Mouse (Mus musculus): Measurements from ENCODE around the gene Mrpl43. TPM values are rescaled to one million over a fixed set of nuclear protein-coding genes. Genes with fewer than 3 reads are reported as not detected.

Gene Mrpl43
- total and polyA plus RNA-seq, 3 experiments, result 45.6 to 64.7 (median 53.6) TPM

GRCm38 (mm10) chr19:45014981-45015402 is 8.8 kb upstream of the Mrpl43 start:
- H3K27ac ChIP-seq, result peak overlapping the region; percentile 100
- peaks cover 10% of the 10 kb centered on the region for H3K4me1 ChIP-seq (ENCODE audit: control insufficient read depth, insufficient read depth, low read length)
- H3K36me3 ChIP-seq (ENCODE audit: control insufficient read depth, insufficient read depth, low read length), result peaks cover 6% of the 10 kb centered on the region
- no peaks in the 10 kb centered on the region for H3K79me2 ChIP-seq (replicated peaks; ENCODE audit: control insufficient read depth, insufficient read depth, low read length)
- WGBS, result under 1% methylated on average over 25 of the region's 25 CpGs
- no peaks in the 10 kb centered on the region for H3K27me3 ChIP-seq (ENCODE audit: control insufficient read depth, insufficient read depth, low read length)
- H3K9ac ChIP-seq (ENCODE audit: low read depth, low read length), result peak overlapping the region; percentile 84
- TF ChIP-seq POLR2A (IDR thresholded peaks at IDR 0.05; ENCODE audit: insufficient read depth, low read depth, low read length) (peak; percentile 52), CTCF (IDR thresholded peaks at IDR 0.05) (0 out of 2 replicates have a peak, but pooled peaks have one; percentile 4), EP300 (IDR thresholded peaks at IDR 0.05; ENCODE audit: insufficient read depth, low read depth, low read length) (no peak)
- DNase-seq, result peak; percentile 82 to 83
- H3K4me3 ChIP-seq, result peak overlapping the region; percentile 87
- intact Hi-C loops (cut with DNase I), result loop anchor here (5.0 kb wide), 1 partner anchor 83 kb away; the partner anchor contains the start of gene Slf2

DNA sequence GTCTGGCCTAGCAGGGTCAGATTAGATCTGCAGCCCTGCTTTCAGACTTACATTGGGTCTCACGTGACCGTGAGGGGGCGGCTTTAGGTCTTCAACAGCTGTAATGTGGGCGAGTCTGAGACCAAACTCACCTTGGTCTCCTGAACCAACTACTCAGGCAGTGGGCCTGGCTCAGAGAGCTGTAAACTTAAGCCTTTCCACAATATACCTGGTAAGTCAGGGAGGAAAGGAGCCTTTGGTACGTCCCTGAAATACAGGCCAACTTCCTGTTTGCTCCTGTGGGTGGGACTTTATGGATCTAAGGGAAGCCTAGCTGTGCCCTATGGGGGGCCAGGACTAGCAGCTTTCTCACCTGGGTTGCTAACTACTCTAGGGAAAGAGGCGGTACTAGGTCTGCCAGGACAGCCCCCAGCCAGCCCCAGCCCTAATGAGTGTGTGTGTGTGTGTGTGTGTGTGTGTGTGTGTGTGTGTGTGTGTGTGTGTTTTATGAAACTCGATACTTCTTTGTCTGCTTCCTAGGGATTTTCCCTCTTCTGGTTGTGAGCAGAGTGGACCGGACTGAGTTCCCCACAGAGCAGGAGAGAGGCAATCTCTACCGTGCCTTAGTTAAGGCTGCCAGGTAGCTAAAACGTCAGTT is 8.2 kb upstream of the Mrpl43 start, which contains the start of gene Lzts2:
Gene Lzts2 (plus strand): TSS at position 80 of the 637 bp plus-strand sequence.
- 20% methylated on average over 10 of the region's 10 CpGs for WGBS
- intact Hi-C loops (cut with DNase I), result no loop called here

DNA sequence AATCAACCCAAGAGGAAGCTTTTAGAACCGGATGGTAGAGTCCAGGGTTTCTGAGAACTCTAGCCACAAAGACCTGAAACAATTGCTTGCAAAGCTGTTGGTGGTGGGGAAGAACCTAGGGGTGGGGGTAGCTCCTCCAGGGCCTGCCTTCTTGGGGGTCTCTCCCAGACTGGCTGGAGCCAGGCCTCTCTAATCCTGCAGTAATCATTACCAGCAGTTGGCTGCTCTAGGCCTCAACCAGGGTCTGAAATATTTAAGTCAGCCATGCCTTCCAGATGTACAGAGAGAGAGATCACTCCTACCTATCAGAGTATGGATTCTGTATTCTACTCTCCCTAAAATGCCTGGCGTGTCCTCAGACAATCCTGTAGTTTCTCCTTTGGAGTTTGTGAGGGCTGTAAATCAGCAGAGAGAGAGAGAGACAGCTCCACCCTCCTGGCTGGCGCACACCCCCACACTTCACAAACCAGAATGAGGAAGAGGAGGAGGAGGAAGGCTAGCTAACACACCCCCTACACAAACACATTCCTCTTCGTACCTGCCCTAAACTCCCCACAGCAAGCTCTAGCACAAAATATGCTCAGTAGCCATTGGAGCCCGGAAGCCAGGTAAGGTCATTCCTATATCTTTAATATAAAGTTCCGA is 7.5 kb upstream of the Mrpl43 start:
- no peaks in the 10 kb centered on the region for H3K79me2 ChIP-seq (replicated peaks; ENCODE audit: control insufficient read depth, insufficient read depth, low read length)
- TF ChIP-seq CTCF (IDR thresholded peaks at IDR 0.05), result no peak
- TF ChIP-seq EP300 (IDR thresholded peaks at IDR 0.05; ENCODE audit: insufficient read depth, low read depth, low read length), result 0 out of 2 replicates have a peak, but pooled peaks have one; percentile 15
- no peaks in the 10 kb centered on the region for H3K36me3 ChIP-seq (ENCODE audit: control insufficient read depth, insufficient read depth, low read length)
- H3K9ac ChIP-seq (ENCODE audit: low read depth, low read length), result no peak overlapping the region
- no peak for DNase-seq
- peak overlapping the region; percentile 52; the same call in 1 of the 2 replicates for H3K27ac ChIP-seq
- H3K4me1 ChIP-seq (ENCODE audit: control insufficient read depth, insufficient read depth, low read length), result peaks cover 6% of the 10 kb centered on the region
- WGBS, result 76% methylated on average over 6 of the region's 6 CpGs
- intact Hi-C loops (cut with DNase I), result loop anchor here (1.0 kb wide), 1 partner anchor 18 kb away; no protein-coding TSS in a partner anchor
- H3K4me3 ChIP-seq, result no peak overlapping the region
- no peaks in the 10 kb centered on the region for H3K27me3 ChIP-seq (ENCODE audit: control insufficient read depth, insufficient read depth, low read length)

More for the DNA sequence above, 8.2 kb upstream of the Mrpl43 start, which contains the start of gene Lzts2:
- Histone ChIP-seq H3K79me2 (replicated peaks; ENCODE audit: control insufficient read depth, insufficient read depth, low read length) (no peaks in the 10 kb centered on the region), H3K27me3 (ENCODE audit: control insufficient read depth, insufficient read depth, low read length) (no peaks in the 10 kb centered on the region), H3K9ac (ENCODE audit: low read depth, low read length) (peak within 1 kb of the TSS; percentile 84), H3K4me1 (ENCODE audit: control insufficient read depth, insufficient read depth, low read length) (peaks cover 9% of the 10 kb centered on the region), H3K4me3 (peak within 1 kb of the TSS; percentile 87), H3K27ac (peak within 1 kb of the TSS; percentile 100), H3K36me3 (ENCODE audit: control insufficient read depth, insufficient read depth, low read length) (peaks cover 3% of the 10 kb centered on the region)
- DNase-seq, result peak; percentile 18 to 34
- TF ChIP-seq POLR2A (IDR thresholded peaks at IDR 0.05; ENCODE audit: insufficient read depth, low read depth, low read length), result no peak
- no peak for TF ChIP-seq EP300 (IDR thresholded peaks at IDR 0.05; ENCODE audit: insufficient read depth, low read depth, low read length)
- TF ChIP-seq CTCF (IDR thresholded peaks at IDR 0.05), result no peak

DNA sequence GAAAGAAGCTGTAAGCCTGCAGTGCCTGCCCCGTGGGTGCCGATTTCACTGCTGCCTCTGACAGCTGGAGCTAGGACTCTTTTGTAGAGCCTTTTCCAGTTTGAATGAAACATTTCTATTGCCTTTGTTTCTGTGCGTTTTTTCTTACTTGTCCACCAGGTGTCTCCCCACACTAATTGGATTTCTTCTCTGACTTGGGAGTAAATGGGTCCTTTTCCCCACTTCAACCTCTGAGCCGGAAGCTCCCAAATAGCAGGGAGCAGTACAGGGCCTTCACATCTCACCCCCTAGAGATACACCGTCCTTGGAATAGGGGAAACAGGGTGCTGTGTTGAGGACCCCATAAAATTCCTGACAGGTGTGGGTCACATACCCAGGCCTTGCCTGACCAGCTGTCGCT is 6.4 kb upstream of the Mrpl43 start:
- DNase-seq, result peak in 1 of 2 experiments; percentile 13
- no peak overlapping the region for H3K27ac ChIP-seq

DNA sequence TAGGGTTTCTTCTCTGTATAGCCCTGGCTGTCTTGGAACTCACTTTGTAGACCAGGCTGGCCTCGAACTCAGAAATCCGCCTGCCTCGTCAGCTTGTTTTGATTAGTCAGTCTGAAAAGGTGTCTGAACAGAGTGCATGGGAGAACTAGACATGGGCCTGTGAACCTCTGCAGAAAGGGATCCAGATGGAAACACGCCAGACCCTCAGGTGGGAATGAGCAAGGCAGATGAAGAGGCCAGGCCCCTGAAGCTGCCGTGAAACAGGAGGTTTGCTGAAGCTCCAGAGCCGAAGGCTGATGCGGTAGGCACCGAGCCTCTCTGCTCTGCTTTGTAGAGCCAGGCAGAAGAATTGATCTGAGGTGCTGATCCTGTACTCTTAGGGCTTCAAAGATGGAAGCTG is 6.0 kb upstream of the Mrpl43 start:
- no peaks in the 10 kb centered on the region for H3K79me2 ChIP-seq (replicated peaks; ENCODE audit: control insufficient read depth, insufficient read depth, low read length)
- no peaks in the 10 kb centered on the region for H3K36me3 ChIP-seq (ENCODE audit: control insufficient read depth, insufficient read depth, low read length)
- TF ChIP-seq CTCF (IDR thresholded peaks at IDR 0.05) (no peak), POLR2A (IDR thresholded peaks at IDR 0.05; ENCODE audit: insufficient read depth, low read depth, low read length) (no peak)
- H3K9ac ChIP-seq (ENCODE audit: low read depth, low read length), result no peak overlapping the region
- H3K4me3 ChIP-seq, result no peak overlapping the region
- 85% methylated on average over 8 of the region's 8 CpGs for WGBS
- peaks cover 8% of the 10 kb centered on the region for H3K4me1 ChIP-seq (ENCODE audit: control insufficient read depth, insufficient read depth, low read length)
- H3K27ac ChIP-seq, result no peak overlapping the region
- DNase-seq, result no peak
- intact Hi-C loops (cut with DNase I), result no loop called here
- H3K27me3 ChIP-seq (ENCODE audit: control insufficient read depth, insufficient read depth, low read length), result no peaks in the 10 kb centered on the region

More for the DNA sequence above, 6.4 kb upstream of the Mrpl43 start:
- TF ChIP-seq CTCF (IDR thresholded peaks at IDR 0.05), result peak; percentile 79
- TF ChIP-seq POLR2A (IDR thresholded peaks at IDR 0.05; ENCODE audit: insufficient read depth, low read depth, low read length), result no peak
- Histone ChIP-seq H3K27me3 (ENCODE audit: control insufficient read depth, insufficient read depth, low read length) (no peaks in the 10 kb centered on the region), H3K36me3 (ENCODE audit: control insufficient read depth, insufficient read depth, low read length) (no peaks in the 10 kb centered on the region), H3K4me1 (ENCODE audit: control insufficient read depth, insufficient read depth, low read length) (peaks cover 8% of the 10 kb centered on the region), H3K79me2 (replicated peaks; ENCODE audit: control insufficient read depth, insufficient read depth, low read length) (no peaks in the 10 kb centered on the region), H3K4me3 (no peak overlapping the region), H3K9ac (ENCODE audit: low read depth, low read length) (no peak overlapping the region)
- intact Hi-C loops (cut with DNase I), result loop anchor here (1.0 kb wide), 1 partner anchor 19 kb away; no protein-coding TSS in a partner anchor
- WGBS, result 35% methylated on average over 6 of the region's 6 CpGs

- peaks cover 6% of the 10 kb centered on the region for H3K4me1 ChIP-seq (ENCODE audit: control insufficient read depth, insufficient read depth, low read length)
- H3K36me3 ChIP-seq (ENCODE audit: control insufficient read depth, insufficient read depth, low read length), result no peaks in the 10 kb centered on the region
- H3K27ac ChIP-seq, result no peak overlapping the region
- H3K9ac ChIP-seq (ENCODE audit: low read depth, low read length), result no peak overlapping the region
- H3K27me3 ChIP-seq (ENCODE audit: control insufficient read depth, insufficient read depth, low read length), result no peaks in the 10 kb centered on the region
- H3K4me3 ChIP-seq, result no peak overlapping the region
- TF ChIP-seq EP300 (IDR thresholded peaks at IDR 0.05; ENCODE audit: insufficient read depth, low read depth, low read length), result no peak
- no peak for TF ChIP-seq POLR2A (IDR thresholded peaks at IDR 0.05; ENCODE audit: insufficient read depth, low read depth, low read length)
- TF ChIP-seq CTCF (IDR thresholded peaks at IDR 0.05), result no peak
- intact Hi-C loops (cut with DNase I), result no loop called here
- 77% methylated on average over 4 of the region's 4 CpGs for WGBS
- no peaks in the 10 kb centered on the region for H3K79me2 ChIP-seq (replicated peaks; ENCODE audit: control insufficient read depth, insufficient read depth, low read length)
- DNase-seq, result no peak
Observed at GRCm38 (mm10) chr19:45010646-45011045, 4.4 kb upstream of the Mrpl43 start.

Measured in heart, adult 2 months (tissue).